Mouse (Mus musculus): ENCODE results near the gene Smc2. TPM values are rescaled to one million over a fixed set of nuclear protein-coding genes. Genes with fewer than 3 reads are reported as not detected.

Smc2 gene
- total and polyA plus RNA-seq, 3 experiments = 40.7 to 215 (median 56.9) TPM

DNA sequence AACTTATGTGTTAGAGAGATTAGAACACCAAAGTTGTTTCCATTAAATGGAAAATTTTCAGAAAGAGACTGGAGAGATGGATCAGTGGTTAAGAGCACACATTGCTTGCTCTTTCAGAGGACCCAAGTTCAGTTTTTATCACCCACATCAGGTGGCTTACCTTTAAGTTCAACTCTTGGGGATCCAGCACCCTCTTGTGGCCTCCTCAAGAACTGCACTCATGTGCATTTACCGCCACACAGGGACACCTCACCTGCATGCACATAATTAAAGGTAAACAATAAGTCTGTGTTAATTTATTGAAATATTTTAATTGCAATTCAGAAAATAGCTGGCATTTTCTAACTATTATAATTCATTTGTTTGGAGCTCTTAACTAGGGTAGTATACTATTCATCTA is 20.7 kb downstream of the Smc2 start:
- peak; percentile 43 for DNase-seq (ENCODE audit: low read depth, low spot score)
- Histone ChIP-seq H3K4me3 (ENCODE audit: control insufficient read depth in 1 of 2, insufficient read depth in 1 of 2, low read depth in 2 of 2, low read length in 2 of 2) (no peak overlapping the region), H3K9me3 (replicated peaks; ENCODE audit: insufficient read depth, low read length) (no peaks in the 10 kb centered on the region)

DNA sequence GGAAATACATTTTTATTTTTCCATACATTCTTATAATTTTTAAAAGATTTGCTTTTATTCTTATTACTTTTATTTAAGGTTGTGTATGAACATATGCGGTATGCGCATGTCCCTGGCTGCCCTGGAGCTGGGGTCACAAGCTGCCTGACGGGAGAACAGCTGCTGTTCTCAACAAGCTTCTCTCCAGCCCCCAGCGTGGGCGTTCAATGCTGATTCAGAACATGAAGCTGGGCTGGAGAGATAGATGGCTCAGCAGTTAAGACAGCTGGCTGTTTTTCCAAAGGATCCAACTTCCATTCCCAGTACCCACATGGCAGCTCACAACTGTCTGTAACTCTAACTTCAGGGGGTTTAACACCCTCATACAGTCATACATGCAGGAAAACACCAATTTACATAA is 22.3 kb downstream of the Smc2 start:
- H3K36me3 ChIP-seq (ENCODE audit: control insufficient read depth in 1 of 2, insufficient read depth in 2 of 2, low read length in 2 of 2) = peaks cover 0 to 49% of the 10 kb centered on the region in 2 experiments; a peak in 2 of 4 replicates
- no peaks in the 10 kb centered on the region for H3K4me1 ChIP-seq (ENCODE audit: control insufficient read depth in 1 of 2, insufficient read depth in 2 of 2, low read length in 2 of 2)
- no peak for DNase-seq (ENCODE audit: low read depth, low spot score)
- H3K9me3 ChIP-seq (replicated peaks; ENCODE audit: insufficient read depth, low read length) = no peaks in the 10 kb centered on the region
- TF ChIP-seq NELFE (IDR thresholded peaks at IDR 0.05; ENCODE audit: low read depth, low read length) (no peak), USF2 (IDR thresholded peaks at IDR 0.05; ENCODE audit: borderline replicate concordance in 1 of 2, insufficient read depth in 1 of 2, low read depth in 1 of 2, low read length in 2 of 2) (no peak), HCFC1 (IDR thresholded peaks at IDR 0.05; ENCODE audit: low read depth, low read length) (no peak), BHLHE40 (IDR thresholded peaks at IDR 0.05; ENCODE audit: borderline replicate concordance, low read depth, low read length) (no peak), NRF1 (IDR thresholded peaks at IDR 0.05; ENCODE audit: insufficient read depth, low read depth, low read length, poor library complexity, severe bottlenecking) (no peak), USF1 (IDR thresholded peaks at IDR 0.05; ENCODE audit: low read depth, low read length) (no peak), MAX (IDR thresholded peaks at IDR 0.05; ENCODE audit: low read length) (no peak), EP300 (IDR thresholded peaks at IDR 0.05; ENCODE audit: low read depth in 1 of 2, low read length in 2 of 2) (no peak), ZKSCAN1 (IDR thresholded peaks at IDR 0.05; ENCODE audit: low read depth, low read length) (no peak), ETS1 (IDR thresholded peaks at IDR 0.05; ENCODE audit: low read depth, low read length) (no peak), GABPA (IDR thresholded peaks at IDR 0.05; ENCODE audit: low read depth, low read length) (no peak), E2F4 (IDR thresholded peaks at IDR 0.05; ENCODE audit: borderline replicate concordance, low read depth, low read length) (no peak), UBTF (IDR thresholded peaks at IDR 0.05; ENCODE audit: borderline replicate concordance, insufficient read depth, low read depth, low read length) (no peak)
- H3K27ac ChIP-seq (ENCODE audit: control insufficient read depth, low read depth, low read length) = no peak overlapping the region
- H3K4me3 ChIP-seq (ENCODE audit: control insufficient read depth in 1 of 2, insufficient read depth in 1 of 2, low read depth in 2 of 2, low read length in 2 of 2) = no peak overlapping the region
- H3K9ac ChIP-seq (ENCODE audit: control insufficient read depth, low read depth, low read length, poor library complexity, severe bottlenecking) = no peak overlapping the region
- H3K27me3 ChIP-seq (ENCODE audit: control insufficient read depth in 1 of 2, insufficient read depth in 2 of 2, low read length in 2 of 2) = no peaks in the 10 kb centered on the region
- no peaks in the 10 kb centered on the region for H3K79me2 ChIP-seq (ENCODE audit: control insufficient read depth, insufficient read depth, low read length, poor library complexity)

More for the DNA sequence above, 20.7 kb downstream of the Smc2 start:
- Histone ChIP-seq H3K9ac (ENCODE audit: control insufficient read depth, low read depth, low read length, poor library complexity, severe bottlenecking) (no peak overlapping the region), H3K27me3 (ENCODE audit: control insufficient read depth in 1 of 2, insufficient read depth in 2 of 2, low read length in 2 of 2) (no peaks in the 10 kb centered on the region), H3K36me3 (ENCODE audit: control insufficient read depth in 1 of 2, insufficient read depth in 2 of 2, low read length in 2 of 2) (peaks cover 0 to 53% of the 10 kb centered on the region in 2 experiments; a peak in 2 of 4 replicates), H3K27ac (ENCODE audit: control insufficient read depth, low read depth, low read length) (no peak overlapping the region), H3K79me2 (ENCODE audit: control insufficient read depth, insufficient read depth, low read length, poor library complexity) (no peaks in the 10 kb centered on the region), H3K4me1 (ENCODE audit: control insufficient read depth in 1 of 2, insufficient read depth in 2 of 2, low read length in 2 of 2) (no peaks in the 10 kb centered on the region)
- no peak for TF ChIP-seq TCF12 (IDR thresholded peaks at IDR 0.05; ENCODE audit: low read depth, low read length)
- 0 out of 2 replicates have a peak, but pooled peaks have one; percentile 11 for TF ChIP-seq ZC3H11A (IDR thresholded peaks at IDR 0.05; ENCODE audit: low read depth, low read length)
- no peak for TF ChIP-seq MEF2A (IDR thresholded peaks at IDR 0.05; ENCODE audit: extremely low read depth, insufficient replicate concordance, low read depth, low read length, poor library complexity, severe bottlenecking)
- TF ChIP-seq CTCF (IDR thresholded peaks at IDR 0.05 in 2 of 3, conservative IDR thresholded peaks at IDR 0.05 in 1 of 3; ENCODE audit: control insufficient read depth in 1 of 3, insufficient read depth in 1 of 3, low read depth in 2 of 3, low read length in 3 of 3, poor library complexity in 1 of 3, severe bottlenecking in 1 of 3) = peak; percentile 58 to 68 (median 61)
- peak; percentile 50 for TF ChIP-seq SMC3 (IDR thresholded peaks at IDR 0.05; ENCODE audit: low read depth, low read length)
- no peak for TF ChIP-seq POLR2A (IDR thresholded peaks at IDR 0.05; ENCODE audit: control insufficient read depth in 1 of 2, insufficient read depth in 1 of 2, low read depth in 1 of 2, low read length in 2 of 2, poor library complexity in 1 of 2)
- no peak for TF ChIP-seq CHD2 (IDR thresholded peaks at IDR 0.05; ENCODE audit: low read length)
- TF ChIP-seq HCFC1 (IDR thresholded peaks at IDR 0.05; ENCODE audit: low read depth, low read length) = no peak
- peak; percentile 51 for TF ChIP-seq RAD21 (IDR thresholded peaks at IDR 0.05; ENCODE audit: low read depth, low read length)
